Mouse (Mus musculus) E14TG2a.4 (cell line): ENCODE results near the gene Spns1.
"Not testable (repeated sequence)": the region's sequence is repeated elsewhere in the genome, so short reads cannot be mapped to it uniquely, and the experiment has no call there.

Experiments
- H3K27me3 ChIP-seq: 2 replicates; pipeline ENCODE4 v1.6.1; 2014; ENCODE audit warnings: low read length, control low read depth; ENCODE audit not compliant: insufficient read depth
- H3K36me3 ChIP-seq: 2 replicates; pipeline ENCODE4 v1.6.1; 2014; ENCODE audit warnings: low read length, control low read depth; ENCODE audit not compliant: insufficient read depth
- H3K4me1 ChIP-seq: replicated peaks from 2 replicates; pipeline ENCODE4 v1.6.1; 2014; ENCODE audit warnings: low read depth, low read length, control low read depth
- H3K4me3 ChIP-seq: replicated peaks from 2 replicates; pipeline ENCODE4 v1.5.1; 2014; ENCODE audit warnings: mild to moderate bottlenecking, low read length
- H3K9me3 ChIP-seq: 2 replicates; pipeline ENCODE4 v1.6.1; 2014; ENCODE audit warnings: low read length, control low read depth
- CTCF ChIP-seq: conservative IDR thresholded peaks from 2 replicates; pipeline ENCODE4 v1.5.1; 2014; ENCODE audit warnings: low read length
- NANOG ChIP-seq: IDR thresholded peaks from 2 replicates; pipeline ENCODE4 v1.6.1; 2014; ENCODE audit warnings: borderline replicate concordance, low read length, mixed read lengths
- POU5F1 ChIP-seq: IDR thresholded peaks from 2 replicates; pipeline ENCODE4 v1.6.1; 2014; ENCODE audit warnings: low read length, borderline replicate concordance

Spns1 gene

GRCm38 (mm10) chr7:126338906-126339305 lies 38.3 kb downstream of the Spns1 start:
- H3K27me3 ChIP-seq: no peaks in the 10 kb centered on the region
- H3K4me3 ChIP-seq: peak overlapping the region; percentile 20; the same call in 1 of the 2 replicates
- no peak for TF ChIP-seq CTCF
- no peak for TF ChIP-seq POU5F1
- TF ChIP-seq NANOG: no peak
- no peaks in the 10 kb centered on the region for H3K9me3 ChIP-seq
- peaks cover 54% of the 10 kb centered on the region for H3K4me1 ChIP-seq
- no peaks in the 10 kb centered on the region for H3K36me3 ChIP-seq

GRCm38 (mm10) chr7:126335556-126335955 lies 41.7 kb downstream of the Spns1 start:
- H3K9me3 ChIP-seq: peaks cover 4% of the 10 kb centered on the region; the same call in 1 of the 2 replicates
- TF ChIP-seq POU5F1 (no peak), CTCF (peak; percentile 70), NANOG (no peak)
- H3K27me3 ChIP-seq: no peaks in the 10 kb centered on the region
- H3K4me1 ChIP-seq: peaks cover 60% of the 10 kb centered on the region
- no peak overlapping the region for H3K4me3 ChIP-seq
- no peaks in the 10 kb centered on the region for H3K36me3 ChIP-seq

GRCm38 (mm10) chr7:126332691-126333090 lies 44.6 kb downstream of the Spns1 start:
- Histone ChIP-seq H3K36me3 (no peaks in the 10 kb centered on the region), H3K4me3 (no peak overlapping the region), H3K27me3 (no peaks in the 10 kb centered on the region), H3K4me1 (peaks cover 52% of the 10 kb centered on the region), H3K9me3 (peaks cover 4% of the 10 kb centered on the region; the same call in 1 of the 2 replicates)
- no peak for TF ChIP-seq POU5F1
- TF ChIP-seq CTCF: no peak; the same call in 1 of the 2 replicates
- no peak for TF ChIP-seq NANOG

DNA sequence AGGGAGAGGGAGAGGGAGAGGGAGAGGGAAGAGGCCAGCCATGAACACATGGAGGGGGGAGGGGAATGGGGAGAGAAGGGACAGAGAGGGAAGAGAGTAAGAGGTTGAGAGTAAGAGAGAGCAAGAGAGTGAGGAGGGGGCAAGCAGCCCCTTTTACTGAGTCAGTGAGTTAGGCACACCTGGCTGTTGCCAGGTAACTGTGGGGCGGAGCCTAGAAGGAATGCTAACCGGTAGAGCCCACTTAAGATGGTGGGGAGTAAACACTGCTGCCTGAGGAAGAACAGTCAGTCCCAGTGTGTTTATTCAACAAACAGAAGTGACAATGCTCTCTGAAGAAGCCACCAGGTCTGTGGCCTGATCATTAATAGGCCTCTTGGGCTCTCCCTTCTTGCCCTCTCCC lies 46.6 kb downstream of the Spns1 start:
- H3K27me3 ChIP-seq: no peaks in the 10 kb centered on the region
- TF ChIP-seq NANOG: no peak
- TF ChIP-seq CTCF: no peak
- TF ChIP-seq POU5F1: no peak
- H3K4me3 ChIP-seq: no peak overlapping the region
- peaks cover 48% of the 10 kb centered on the region for H3K4me1 ChIP-seq
- peaks cover 4% of the 10 kb centered on the region; the same call in 1 of the 2 replicates for H3K9me3 ChIP-seq
- H3K36me3 ChIP-seq: no peaks in the 10 kb centered on the region

DNA sequence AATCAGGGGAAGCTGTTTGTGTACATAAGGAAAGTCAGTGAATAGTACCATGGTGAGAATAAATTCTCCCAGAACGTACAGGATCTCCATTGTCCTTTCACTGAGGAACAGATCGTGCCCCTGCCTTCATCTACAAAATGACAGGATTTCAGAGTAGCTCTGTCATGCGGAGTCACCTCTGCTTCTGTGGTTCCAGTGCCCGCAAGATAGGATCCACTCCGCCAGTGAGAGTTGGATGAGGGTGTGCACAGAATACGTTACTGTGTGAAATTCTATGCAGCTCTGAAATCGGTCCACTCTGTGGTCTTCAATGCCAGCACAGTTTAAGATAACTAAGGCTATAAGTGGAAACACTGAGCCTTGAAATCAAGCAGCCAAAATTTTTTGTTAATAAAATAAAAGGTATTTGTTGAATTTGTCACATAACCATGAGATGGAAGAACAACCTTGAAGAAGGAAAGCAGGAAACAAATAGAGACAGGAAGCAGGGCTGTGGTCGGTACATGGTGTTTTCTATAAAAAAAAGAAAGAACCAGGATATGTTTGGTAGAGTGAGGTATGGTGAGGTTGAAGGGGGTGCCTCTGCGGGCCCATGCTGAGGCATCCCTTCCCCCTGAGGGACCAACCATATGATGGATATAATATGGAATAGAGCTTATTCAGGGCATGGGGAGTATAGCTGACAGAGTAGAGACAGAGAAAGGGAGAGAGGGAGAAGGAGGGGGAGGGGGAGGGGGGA lies 47.2 kb downstream of the Spns1 start:
- Histone ChIP-seq H3K27me3 (no peaks in the 10 kb centered on the region), H3K9me3 (peaks cover 4% of the 10 kb centered on the region; the same call in 1 of the 2 replicates), H3K4me3 (no peak overlapping the region), H3K4me1 (peaks cover 52% of the 10 kb centered on the region), H3K36me3 (no peaks in the 10 kb centered on the region)
- TF ChIP-seq NANOG: no peak
- TF ChIP-seq CTCF: no peak

DNA sequence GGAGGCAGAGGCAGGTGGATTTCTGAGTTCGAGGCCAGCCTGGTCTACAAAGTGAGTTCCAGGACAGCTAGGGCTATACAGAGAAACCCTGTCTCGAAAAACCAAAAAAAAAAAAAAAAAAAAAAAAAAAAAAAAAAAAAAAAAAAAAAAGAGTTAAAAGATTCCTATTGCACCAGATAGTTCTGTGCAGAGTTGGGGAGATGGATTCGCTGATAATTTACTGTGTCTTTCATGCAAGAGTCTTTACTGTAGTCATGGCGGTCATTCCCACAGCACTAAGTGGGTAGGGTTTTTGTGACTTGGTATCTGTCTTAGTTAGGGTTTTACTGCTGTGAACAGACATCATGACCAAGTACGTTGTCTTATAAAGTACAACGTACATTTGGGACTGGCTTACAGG lies 48.4 kb downstream of the Spns1 start:
- H3K4me3 ChIP-seq, H3K36me3 ChIP-seq: not testable (repeated sequence)

GRCm38 (mm10) chr7:126325576-126326273 lies 51.5 kb downstream of the Spns1 start:
- TF ChIP-seq POU5F1: 0 out of 2 replicates have a peak, but pooled peaks have one; percentile 41
- peak; percentile 40; the same call in 1 of the 2 replicates for TF ChIP-seq NANOG
- peaks cover 22% of the 10 kb centered on the region for H3K36me3 ChIP-seq
- H3K9me3 ChIP-seq, H3K27me3 ChIP-seq: not testable (repeated sequence)
- H3K4me1 ChIP-seq: peaks cover 62% of the 10 kb centered on the region
- peak overlapping the region; percentile 74 for H3K4me3 ChIP-seq

More for the DNA sequence above, 48.4 kb downstream of the Spns1 start:
- not testable (repeated sequence) for H3K27me3 ChIP-seq, H3K9me3 ChIP-seq
- H3K4me1 ChIP-seq: peaks cover 65% of the 10 kb centered on the region

- Histone ChIP-seq H3K9me3 (no peaks in the 10 kb centered on the region), H3K4me3 (peak overlapping the region; percentile 74), H3K36me3 (peaks cover 30% of the 10 kb centered on the region), H3K4me1 (peaks cover 54% of the 10 kb centered on the region), H3K27me3 (no peaks in the 10 kb centered on the region)
- TF ChIP-seq CTCF (no peak), POU5F1 (no peak), NANOG (no peak)
These were observed 52.5 kb downstream of the Spns1 start for GRCm38 (mm10) chr7:126324791-126325190.

DNA sequence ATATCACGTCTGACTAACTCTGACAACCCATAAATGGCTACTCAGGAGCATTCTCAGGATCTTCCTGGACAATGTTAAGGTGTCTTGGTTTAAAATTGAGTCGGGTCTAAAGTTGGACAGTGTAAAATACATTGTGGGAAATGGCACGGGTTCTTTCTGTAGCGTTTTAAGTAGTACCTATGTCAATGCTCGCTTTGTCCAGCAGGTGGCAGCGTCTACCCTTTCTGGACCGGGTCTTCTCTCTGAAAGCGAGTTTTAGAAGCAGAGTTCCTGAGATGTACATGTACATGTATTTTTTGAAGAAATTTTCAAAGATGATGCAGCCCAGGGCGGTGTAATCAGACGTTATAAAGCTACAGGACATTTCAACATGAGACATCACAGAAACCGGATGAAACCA lies 53.5 kb downstream of the Spns1 start:
- no peak for TF ChIP-seq NANOG
- TF ChIP-seq POU5F1: no peak
- peak; percentile 84 for TF ChIP-seq CTCF
- Histone ChIP-seq H3K27me3 (no peaks in the 10 kb centered on the region), H3K9me3 (no peaks in the 10 kb centered on the region), H3K4me1 (peaks cover 46% of the 10 kb centered on the region), H3K4me3 (peak overlapping the region; percentile 74), H3K36me3 (peaks cover 37% of the 10 kb centered on the region)
